In the genomic region with DNA sequence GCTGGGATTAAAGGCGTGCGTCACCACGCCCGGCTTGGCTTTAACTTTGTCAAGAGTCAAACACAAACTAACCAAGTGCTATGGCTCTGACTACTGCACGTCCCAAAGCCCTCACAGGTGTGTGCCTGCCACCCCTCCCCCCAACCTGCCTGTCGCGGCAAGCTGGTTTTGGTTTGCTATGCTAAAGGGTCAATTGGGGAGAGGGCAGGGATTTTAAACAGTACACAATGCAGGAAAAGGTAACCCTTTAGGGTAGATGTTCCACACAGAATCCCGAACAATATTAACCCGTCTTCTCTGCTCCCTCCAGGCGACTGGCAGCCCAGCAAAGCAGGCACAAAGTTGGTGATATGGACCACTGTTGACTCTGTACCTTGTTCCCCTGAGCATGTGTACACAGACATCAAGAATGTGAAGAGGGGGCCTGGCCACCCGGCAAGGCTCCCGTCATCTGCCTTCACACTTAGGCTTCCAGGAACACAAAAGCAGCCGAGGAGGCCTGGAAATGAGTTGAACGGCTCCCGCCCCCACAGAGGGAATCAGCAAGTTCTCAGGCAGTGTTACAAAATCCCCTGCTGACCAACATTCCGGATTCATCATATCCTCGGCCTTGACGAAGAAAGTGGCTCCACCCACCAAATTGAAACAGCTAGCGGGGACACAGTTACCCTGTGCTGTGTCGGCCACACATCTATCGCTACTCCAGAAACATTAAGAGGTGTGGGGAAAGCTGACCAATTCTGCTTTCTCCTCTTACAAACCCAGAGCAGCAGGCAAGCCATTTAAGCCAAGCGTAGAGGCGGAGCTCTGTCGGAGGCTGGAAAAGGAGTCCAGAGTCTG, we compare ENCODE assay signal across 8 mouse cellular contexts. TPM values are rescaled to one million over a fixed set of nuclear protein-coding genes. Genes with fewer than 3 reads are reported as not detected.
A peak's percentile ranks its signal among the peaks of the same experiment; 100 is the strongest.
DNase-seq lines count a peak whose midpoint lies in the region; ATAC-seq lines count a peak whose summit lies in the region.

No protein-coding gene starts in this region.

- H3K9me3 ChIP-seq in heart, embryonic 10.5 days: no peaks in the 10 kb centered on the region
- no peaks in the 10 kb centered on the region for H3K9me3 ChIP-seq in stomach, embryonic 14.5 days (ENCODE audit: control insufficient read depth, low read depth, low read length)

- H3K4me1 ChIP-seq in heart, embryonic 10.5 days: peaks cover 83% of the 10 kb centered on the region
- peaks cover 18% of the 10 kb centered on the region for H3K4me1 ChIP-seq in stomach, embryonic 14.5 days (ENCODE audit: control insufficient read depth, insufficient read depth, low read length)

- H3K4me2 ChIP-seq in stomach, embryonic 14.5 days (replicated peaks; ENCODE audit: low read depth, low read length): peak overlapping the region; percentile 100

- peak overlapping the region; percentile 71 for H3K4me3 ChIP-seq in heart, embryonic 10.5 days
- peak overlapping the region; percentile 61 for H3K4me3 ChIP-seq in stomach, embryonic 14.5 days (ENCODE audit: low read depth, low read length)

- peak; percentile 65 for ATAC-seq in common myeloid progenitor, adult 5-6 weeks (replicated peaks; ENCODE audit: low read depth, poor library complexity, severe bottlenecking)
- 0 out of 2 replicates have a peak, but pooled peaks have one; percentile 16 for ATAC-seq in stomach, embryonic 14.5 days (ENCODE audit: insufficient number of reproducible peaks, insufficient read depth, low FRiP score, low read depth)

- no peak overlapping the region for H3K9ac ChIP-seq in stomach, embryonic 14.5 days (replicated peaks; ENCODE audit: low read depth, low read length)

- H3K27ac ChIP-seq in heart, embryonic 10.5 days: peak overlapping the region; percentile 81
- peak overlapping the region; percentile 21; the same call in 1 of the 2 replicates for H3K27ac ChIP-seq in stomach, embryonic 14.5 days (ENCODE audit: low read length)

- 7% methylated on average over 24 of the region's 24 CpGs for WGBS in heart, embryonic 10.5 days
- WGBS in stomach, embryonic 14.5 days: 8% methylated on average over 24 of the region's 24 CpGs

- no peaks in the 10 kb centered on the region for H3K36me3 ChIP-seq in heart, embryonic 10.5 days
- no peaks in the 10 kb centered on the region for H3K36me3 ChIP-seq in stomach, embryonic 14.5 days (ENCODE audit: control insufficient read depth, insufficient read depth, low read length)

- peaks cover 69% of the 10 kb centered on the region for H3K27me3 ChIP-seq in heart, embryonic 10.5 days (ENCODE audit: insufficient read depth, poor library complexity, severe bottlenecking)
- peaks cover 5% of the 10 kb centered on the region; the same call in 1 of the 2 replicates for H3K27me3 ChIP-seq in stomach, embryonic 14.5 days (ENCODE audit: control insufficient read depth, insufficient read depth, low read length)

- DNase-seq in right cerebral cortex, adult 2 months (ENCODE audit: low spot score in 2 of 2): peak; percentile 38
- no peak for DNase-seq in right cerebral cortex, postnatal 10 days (ENCODE audit: low spot score in 2 of 2)
- no peak for DNase-seq in heart, embryonic 10.5 days (ENCODE audit: low spot score)
- peak; percentile 70 to 73 for DNase-seq in kidney, adult 8-10 months
- DNase-seq in lung, postnatal 14 days: peak; percentile 71
- no peak for DNase-seq in natural killer cell, adult 2 months (ENCODE audit: low spot score in 2 of 2)

RNA-seq across cellular contexts. Expression of a gene that starts 2.0 kb away (rescaled TPM):
- total RNA-seq in common myeloid progenitor, adult 5-6 weeks (2017): 1.7 TPM in 1 of 2 replicates, not detected in the other
- 11.2 and 21.9 TPM in 2 replicates for polyA plus RNA-seq in heart, embryonic 10.5 days (2016; fragmentation: Nextera tagmentation; extraction: Ambion mirVana)
- polyA plus RNA-seq in stomach, embryonic 14.5 days (2014; fragmentation: Nextera tagmentation; extraction: Ambion mirVana): 4.6 and 6.2 TPM in 2 replicates

RNA-seq across cellular contexts. Expression of a gene that starts 20.7 kb away (rescaled TPM):
- 34.9 and 50.2 TPM in 2 replicates for total RNA-seq in common myeloid progenitor, adult 5-6 weeks (2017)
- polyA plus RNA-seq in heart, embryonic 10.5 days (2016; fragmentation: Nextera tagmentation; extraction: Ambion mirVana): 86.1 and 92.1 TPM in 2 replicates
- 123 and 133 TPM in 2 replicates for polyA plus RNA-seq in stomach, embryonic 14.5 days (2014; fragmentation: Nextera tagmentation; extraction: Ambion mirVana)

Comparison
In these comparisons a context has a peak if more than half of its experiments do, and no peak if none do; other contexts are left out.
1. DNase-seq: peak in right cerebral cortex, adult 2 months (2 of 2), kidney, adult 8-10 months (2 of 2) and lung, postnatal 14 days (single experiment); none in right cerebral cortex, postnatal 10 days (0 of 2), heart, embryonic 10.5 days (single experiment) and natural killer cell, adult 2 months (0 of 2).